Mouse (Mus musculus): ENCODE measurements at regions not wholly inside any gene's neighbourhood (a gene's known extent, or its start where the extent isn't known, plus 50 kb on each side); places are given as distances from the start of the nearest gene placed in this dataset.

GRCm38 (mm10) chr16:77292317-77292771 lies 278.8 kb downstream of the Usp25 start:
- H3K9ac ChIP-seq: no peak overlapping the region
- no peaks in the 10 kb centered on the region for H3K4me1 ChIP-seq (replicated peaks)
- H3K4me3 ChIP-seq (replicated peaks): no peak overlapping the region
- no peak overlapping the region for H3K4me2 ChIP-seq (replicated peaks)
- WGBS: 86% methylated on average over 2 of the region's 2 CpGs
- no peaks in the 10 kb centered on the region for H3K27me3 ChIP-seq (replicated peaks)
- no peaks in the 10 kb centered on the region for H3K9me3 ChIP-seq
- no peaks in the 10 kb centered on the region for H3K36me3 ChIP-seq
- no peak overlapping the region for H3K27ac ChIP-seq
- no peak for ATAC-seq

DNA sequence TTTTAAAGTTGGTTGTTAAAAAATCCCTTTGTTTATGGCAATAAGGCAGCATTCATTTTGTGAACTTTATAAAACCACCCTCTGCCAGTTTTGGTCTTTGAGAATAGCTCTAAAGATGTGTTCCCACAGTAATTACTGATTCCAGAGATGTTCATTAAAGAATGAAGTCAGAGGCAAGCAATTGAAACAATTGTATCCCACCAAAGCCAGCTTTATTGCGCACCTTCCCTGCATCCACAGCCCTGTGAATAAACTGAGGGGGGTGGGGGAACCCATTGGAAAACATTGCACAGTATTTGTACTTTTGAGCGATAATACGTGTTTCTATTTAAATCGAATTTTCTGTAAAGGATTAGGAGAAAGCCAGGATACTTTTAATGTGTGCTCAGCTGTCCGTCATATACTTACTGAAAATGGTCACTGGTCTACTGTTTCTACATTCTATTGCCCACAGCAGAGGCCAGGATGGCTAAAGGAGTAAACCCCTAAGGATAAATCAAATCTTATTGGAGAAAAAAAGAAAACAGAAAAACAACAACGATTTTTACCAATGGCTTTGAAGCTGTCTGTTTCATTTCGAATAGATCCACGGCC lies 278.3 kb downstream of the Usp25 start:
- no peak overlapping the region for H3K27ac ChIP-seq
- H3K4me2 ChIP-seq (replicated peaks): no peak overlapping the region
- H3K4me3 ChIP-seq (replicated peaks): no peak overlapping the region
- no peaks in the 10 kb centered on the region for H3K9me3 ChIP-seq
- WGBS: 81% methylated on average over 8 of the region's 8 CpGs
- no peaks in the 10 kb centered on the region for H3K36me3 ChIP-seq
- no peak for ATAC-seq
- H3K27me3 ChIP-seq (replicated peaks): no peaks in the 10 kb centered on the region
- H3K9ac ChIP-seq: no peak overlapping the region
- H3K4me1 ChIP-seq (replicated peaks): no peaks in the 10 kb centered on the region

GRCm38 (mm10) chr16:77284205-77284604 lies 270.7 kb downstream of the Usp25 start:
- H3K9ac ChIP-seq: no peak overlapping the region
- no peaks in the 10 kb centered on the region for H3K4me1 ChIP-seq (replicated peaks)
- H3K27ac ChIP-seq: no peak overlapping the region
- H3K4me2 ChIP-seq (replicated peaks): no peak overlapping the region
- WGBS: 86% methylated on average over 4 of the region's 4 CpGs
- no peaks in the 10 kb centered on the region for H3K36me3 ChIP-seq
- no peak overlapping the region for H3K4me3 ChIP-seq (replicated peaks)
- ATAC-seq: no peak
- H3K27me3 ChIP-seq (replicated peaks): no peaks in the 10 kb centered on the region
- H3K9me3 ChIP-seq: no peaks in the 10 kb centered on the region

- H3K27ac ChIP-seq: no peak overlapping the region
- no peak for ATAC-seq
- no peak overlapping the region for H3K9ac ChIP-seq
- H3K36me3 ChIP-seq: no peaks in the 10 kb centered on the region
- no peak overlapping the region for H3K4me2 ChIP-seq (replicated peaks)
- no peaks in the 10 kb centered on the region for H3K9me3 ChIP-seq
- 85% methylated on average over 4 of the region's 4 CpGs for WGBS
- H3K4me3 ChIP-seq (replicated peaks): no peak overlapping the region
- H3K4me1 ChIP-seq (replicated peaks): no peaks in the 10 kb centered on the region
- H3K27me3 ChIP-seq (replicated peaks): no peaks in the 10 kb centered on the region
Observed at GRCm38 (mm10) chr16:77279916-77280315, 266.4 kb downstream of the Usp25 start.

DNA sequence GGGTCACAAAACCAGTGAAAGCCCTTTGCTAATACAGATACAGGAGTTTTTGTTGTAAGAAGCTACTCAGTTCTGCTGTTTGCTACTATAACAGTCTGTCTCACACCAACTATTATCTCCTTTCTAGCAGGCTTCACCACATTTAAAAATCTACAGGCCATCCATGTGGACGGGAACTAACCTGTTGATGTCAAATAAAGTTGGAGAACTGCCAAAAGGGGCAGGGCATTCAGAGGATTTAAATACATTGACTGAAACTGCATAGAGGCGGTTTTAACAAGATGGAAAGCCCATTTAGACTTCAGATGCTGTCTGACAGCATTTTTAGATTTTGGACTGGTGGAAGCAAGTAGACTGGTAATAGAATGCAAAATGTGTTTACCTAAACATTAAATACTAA lies 266.0 kb downstream of the Usp25 start:
- Histone ChIP-seq H3K4me3 (replicated peaks) (no peak overlapping the region), H3K36me3 (no peaks in the 10 kb centered on the region), H3K9ac (no peak overlapping the region), H3K4me2 (replicated peaks) (no peak overlapping the region), H3K27me3 (replicated peaks) (no peaks in the 10 kb centered on the region), H3K9me3 (no peaks in the 10 kb centered on the region), H3K4me1 (replicated peaks) (no peaks in the 10 kb centered on the region), H3K27ac (no peak overlapping the region)
- no peak for ATAC-seq
- 66% methylated on average over 2 of the region's 2 CpGs for WGBS

- Histone ChIP-seq H3K27me3 (replicated peaks) (no peaks in the 10 kb centered on the region), H3K9ac (no peak overlapping the region), H3K4me3 (replicated peaks) (no peak overlapping the region), H3K9me3 (no peaks in the 10 kb centered on the region), H3K4me1 (replicated peaks) (no peaks in the 10 kb centered on the region), H3K4me2 (replicated peaks) (no peak overlapping the region), H3K36me3 (no peaks in the 10 kb centered on the region), H3K27ac (no peak overlapping the region)
- WGBS: 29% methylated on average over 3 of the region's 3 CpGs
- peak; percentile 49; the same call in 1 of the 2 replicates for ATAC-seq
Observed at GRCm38 (mm10) chr16:77273306-77273705, 259.8 kb downstream of the Usp25 start.

DNA sequence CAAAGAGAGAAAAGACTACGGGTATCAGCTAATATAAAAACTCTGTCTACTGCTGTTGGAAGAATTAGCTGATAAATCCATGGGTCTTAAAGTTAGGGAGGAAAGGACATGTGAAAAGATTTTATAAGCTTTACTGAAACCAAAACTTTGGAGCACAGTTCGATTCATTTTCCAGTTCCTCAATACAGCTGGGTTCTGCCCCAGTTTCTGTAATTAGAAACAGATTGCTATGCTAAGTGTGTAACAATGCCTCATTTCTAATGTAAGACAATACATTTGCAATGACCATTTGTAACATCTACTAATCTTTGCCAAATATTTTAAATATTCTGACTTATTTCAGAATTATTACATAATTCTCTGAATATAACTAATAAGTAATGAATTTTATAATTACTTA lies 255.4 kb downstream of the Usp25 start:
- H3K9ac ChIP-seq: no peak overlapping the region
- H3K9me3 ChIP-seq: no peaks in the 10 kb centered on the region
- no peaks in the 10 kb centered on the region for H3K36me3 ChIP-seq
- no peak for ATAC-seq
- no peak overlapping the region for H3K4me2 ChIP-seq (replicated peaks)
- no peaks in the 10 kb centered on the region for H3K27me3 ChIP-seq (replicated peaks)
- no peaks in the 10 kb centered on the region for H3K4me1 ChIP-seq (replicated peaks)
- 72% methylated on average over 2 of the region's 2 CpGs for WGBS
- no peak overlapping the region for H3K27ac ChIP-seq
- H3K4me3 ChIP-seq (replicated peaks): no peak overlapping the region

GRCm38 (mm10) chr16:77267679-77268078 lies 254.2 kb downstream of the Usp25 start:
- H3K9me3 ChIP-seq: no peaks in the 10 kb centered on the region

GRCm38 (mm10) chr16:77252349-77252748 lies 238.8 kb downstream of the Usp25 start:
- WGBS: 61% methylated on average over 3 of the region's 3 CpGs
- no peak overlapping the region for H3K27ac ChIP-seq
- H3K4me1 ChIP-seq (replicated peaks): no peaks in the 10 kb centered on the region
- H3K9me3 ChIP-seq: no peaks in the 10 kb centered on the region
- H3K4me3 ChIP-seq (replicated peaks): no peak overlapping the region
- H3K4me2 ChIP-seq (replicated peaks): no peak overlapping the region
- H3K36me3 ChIP-seq: no peaks in the 10 kb centered on the region
- no peak for ATAC-seq
- no peak overlapping the region for H3K9ac ChIP-seq
- H3K27me3 ChIP-seq (replicated peaks): no peaks in the 10 kb centered on the region

More at GRCm38 (mm10) chr16:77267679-77268078, 254.2 kb downstream of the Usp25 start:
- Histone ChIP-seq H3K27ac (no peak overlapping the region), H3K27me3 (replicated peaks) (no peaks in the 10 kb centered on the region), H3K36me3 (no peaks in the 10 kb centered on the region), H3K9ac (no peak overlapping the region), H3K4me2 (replicated peaks) (no peak overlapping the region), H3K4me3 (replicated peaks) (no peak overlapping the region), H3K4me1 (replicated peaks) (no peaks in the 10 kb centered on the region)
- no peak for ATAC-seq

GRCm38 (mm10) chr16:77251422-77251821 lies 237.9 kb downstream of the Usp25 start:
- ATAC-seq: no peak
- 47% methylated on average over 3 of the region's 3 CpGs for WGBS
- no peak overlapping the region for H3K27ac ChIP-seq

DNA sequence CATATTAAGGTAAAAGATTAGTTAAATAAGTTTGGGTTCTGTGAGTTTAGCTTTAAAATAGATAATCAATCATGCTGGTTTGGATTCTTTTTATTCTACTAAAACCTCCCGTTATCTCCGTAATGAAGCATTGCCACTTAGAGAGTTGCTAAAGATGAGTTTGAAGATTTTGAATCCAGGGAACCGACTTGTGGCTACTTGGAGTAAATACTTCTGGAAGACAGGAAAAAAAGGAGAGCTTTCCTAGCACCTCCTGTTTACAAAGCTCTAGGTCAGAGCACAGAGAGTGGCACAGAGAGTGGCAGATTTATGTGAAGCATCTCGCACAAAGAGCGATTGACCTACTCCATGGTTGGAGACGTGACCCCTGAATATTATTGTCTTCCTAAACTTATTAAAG lies 227.4 kb downstream of the Usp25 start:
- no peaks in the 10 kb centered on the region for H3K36me3 ChIP-seq
- H3K9ac ChIP-seq: no peak overlapping the region
- H3K27ac ChIP-seq: no peak overlapping the region
- H3K4me2 ChIP-seq (replicated peaks): no peak overlapping the region
- H3K9me3 ChIP-seq: no peaks in the 10 kb centered on the region
- H3K4me1 ChIP-seq (replicated peaks): 0 out of 2 replicates have a peak, but pooled peaks cover 3% of the 10 kb centered on the region
- H3K4me3 ChIP-seq (replicated peaks): no peak overlapping the region
- no peaks in the 10 kb centered on the region for H3K27me3 ChIP-seq (replicated peaks)
- WGBS: 65% methylated on average over 6 of the region's 6 CpGs
- no peak for ATAC-seq

More at GRCm38 (mm10) chr16:77251422-77251821, 237.9 kb downstream of the Usp25 start:
- no peaks in the 10 kb centered on the region for H3K27me3 ChIP-seq (replicated peaks)
- H3K9me3 ChIP-seq: no peaks in the 10 kb centered on the region
- no peak overlapping the region for H3K4me3 ChIP-seq (replicated peaks)
- H3K9ac ChIP-seq: no peak overlapping the region
- no peaks in the 10 kb centered on the region for H3K4me1 ChIP-seq (replicated peaks)
- no peak overlapping the region for H3K4me2 ChIP-seq (replicated peaks)
- H3K36me3 ChIP-seq: no peaks in the 10 kb centered on the region

- H3K9me3 ChIP-seq: no peaks in the 10 kb centered on the region
- no peaks in the 10 kb centered on the region for H3K36me3 ChIP-seq
- 0 out of 2 replicates have a peak, but pooled peaks cover 3% of the 10 kb centered on the region for H3K4me1 ChIP-seq (replicated peaks)
- no peaks in the 10 kb centered on the region for H3K27me3 ChIP-seq (replicated peaks)
- no peak overlapping the region for H3K27ac ChIP-seq
- no peak for ATAC-seq
- no peak overlapping the region for H3K9ac ChIP-seq
- 62% methylated on average over 9 of the region's 9 CpGs for WGBS
- no peak overlapping the region for H3K4me3 ChIP-seq (replicated peaks)
- H3K4me2 ChIP-seq (replicated peaks): no peak overlapping the region
Observed at GRCm38 (mm10) chr16:77239176-77239790, 225.8 kb downstream of the Usp25 start.

Data from intestine, embryonic 15.5 days (tissue).